Mouse (Mus musculus): ENCODE results near the gene Ldlrap1. TPM values are rescaled to one million over a fixed set of nuclear protein-coding genes. Genes with fewer than 3 reads are reported as not detected.

The Ldlrap1 gene
- 18.0 and 18.1 TPM in 2 replicates for polyA plus RNA-seq (2015; fragmentation: Nextera tagmentation; extraction: Ambion mirVana)

GRCm38 (mm10) chr4:134767426-134768225 lies at the start of gene Ldlrap1:
Gene Ldlrap1 (minus strand): TSS chr4:134768024.
- H3K4me2 ChIP-seq (replicated peaks; ENCODE audit: low read depth): peak within 1 kb of the TSS; percentile 98
- H3K27me3 ChIP-seq (replicated peaks; ENCODE audit: control insufficient read depth, insufficient read depth, low read length): no peaks in the 10 kb centered on the region
- under 1% methylated on average over 79 of the region's 80 CpGs for WGBS
- H3K4me3 ChIP-seq (ENCODE audit: low read depth, low read length): peak within 1 kb of the TSS; percentile 68
- H3K4me1 ChIP-seq (replicated peaks; ENCODE audit: control insufficient read depth, insufficient read depth, low read length): 0 out of 2 replicates have a peak, but pooled peaks cover 2% of the 10 kb centered on the region
- no peaks in the 10 kb centered on the region for H3K36me3 ChIP-seq (ENCODE audit: control insufficient read depth, insufficient read depth)
- peak within 1 kb of the TSS; percentile 68 for H3K27ac ChIP-seq (ENCODE audit: low read depth, low read length)
- no peaks in the 10 kb centered on the region for H3K9me3 ChIP-seq (ENCODE audit: control insufficient read depth)
- peak; percentile 81 for ATAC-seq
- no peak for TF ChIP-seq CTCF (IDR thresholded peaks at IDR 0.05; ENCODE audit: low read depth)
- peak within 1 kb of the TSS; percentile 82 for H3K9ac ChIP-seq (ENCODE audit: low read depth, low read length)

GRCm38 (mm10) chr4:134814229-134814571 lies 46.4 kb upstream of the Ldlrap1 start:
- Histone ChIP-seq H3K4me1 (replicated peaks; ENCODE audit: control insufficient read depth, insufficient read depth, low read length) (no peaks in the 10 kb centered on the region), H3K9me3 (ENCODE audit: control insufficient read depth) (no peaks in the 10 kb centered on the region), H3K27ac (ENCODE audit: low read depth, low read length) (peak overlapping the region; percentile 90), H3K4me2 (replicated peaks; ENCODE audit: low read depth) (0 out of 2 replicates have a peak overlapping the region, but pooled peaks have one; percentile 32), H3K27me3 (replicated peaks; ENCODE audit: control insufficient read depth, insufficient read depth, low read length) (no peaks in the 10 kb centered on the region), H3K4me3 (ENCODE audit: low read depth, low read length) (no peak overlapping the region), H3K9ac (ENCODE audit: low read depth, low read length) (no peak overlapping the region), H3K36me3 (ENCODE audit: control insufficient read depth, insufficient read depth) (peaks cover 29% of the 10 kb centered on the region)
- no peak for TF ChIP-seq CTCF (IDR thresholded peaks at IDR 0.05; ENCODE audit: low read depth)
- ATAC-seq: peak; percentile 87
- 61% methylated on average over 4 of the region's 4 CpGs for WGBS

- ATAC-seq: peak; percentile 94
These were observed 45.8 kb upstream of the Ldlrap1 start for GRCm38 (mm10) chr4:134813406-134814228.

GRCm38 (mm10) chr4:134804765-134805164 lies 36.9 kb upstream of the Ldlrap1 start:
- H3K27ac ChIP-seq (ENCODE audit: low read depth, low read length): no peak overlapping the region
- no peak for TF ChIP-seq CTCF (IDR thresholded peaks at IDR 0.05; ENCODE audit: low read depth)
- no peaks in the 10 kb centered on the region for H3K9me3 ChIP-seq (ENCODE audit: control insufficient read depth)
- H3K4me1 ChIP-seq (replicated peaks; ENCODE audit: control insufficient read depth, insufficient read depth, low read length): peaks cover 4% of the 10 kb centered on the region; the same call in 1 of the 2 replicates
- H3K36me3 ChIP-seq (ENCODE audit: control insufficient read depth, insufficient read depth): peaks cover 64% of the 10 kb centered on the region
- H3K27me3 ChIP-seq (replicated peaks; ENCODE audit: control insufficient read depth, insufficient read depth, low read length): no peaks in the 10 kb centered on the region
- ATAC-seq: no peak
- 47% methylated on average over 5 of the region's 5 CpGs for WGBS
- no peak overlapping the region for H3K9ac ChIP-seq (ENCODE audit: low read depth, low read length)
- H3K4me3 ChIP-seq (ENCODE audit: low read depth, low read length): no peak overlapping the region
- no peak overlapping the region for H3K4me2 ChIP-seq (replicated peaks; ENCODE audit: low read depth)

More at GRCm38 (mm10) chr4:134813406-134814228, 45.8 kb upstream of the Ldlrap1 start:
- Histone ChIP-seq H3K36me3 (ENCODE audit: control insufficient read depth, insufficient read depth) (peaks cover 34% of the 10 kb centered on the region), H3K9ac (ENCODE audit: low read depth, low read length) (no peak overlapping the region), H3K4me3 (ENCODE audit: low read depth, low read length) (no peak overlapping the region), H3K27ac (ENCODE audit: low read depth, low read length) (peak overlapping the region; percentile 90), H3K4me1 (replicated peaks; ENCODE audit: control insufficient read depth, insufficient read depth, low read length) (no peaks in the 10 kb centered on the region), H3K4me2 (replicated peaks; ENCODE audit: low read depth) (0 out of 2 replicates have a peak overlapping the region, but pooled peaks have one; percentile 32), H3K9me3 (ENCODE audit: control insufficient read depth) (no peaks in the 10 kb centered on the region), H3K27me3 (replicated peaks; ENCODE audit: control insufficient read depth, insufficient read depth, low read length) (no peaks in the 10 kb centered on the region)
- TF ChIP-seq CTCF (IDR thresholded peaks at IDR 0.05; ENCODE audit: low read depth): no peak
- WGBS: 75% methylated on average over 17 of the region's 17 CpGs

- H3K27me3 ChIP-seq (replicated peaks; ENCODE audit: control insufficient read depth, insufficient read depth, low read length): no peaks in the 10 kb centered on the region
- peaks cover 8% of the 10 kb centered on the region; the same call in 1 of the 2 replicates for H3K4me1 ChIP-seq (replicated peaks; ENCODE audit: control insufficient read depth, insufficient read depth, low read length)
- WGBS: 81% methylated on average over 3 of the region's 3 CpGs
- no peak overlapping the region for H3K9ac ChIP-seq (ENCODE audit: low read depth, low read length)
- no peak overlapping the region for H3K4me2 ChIP-seq (replicated peaks; ENCODE audit: low read depth)
- TF ChIP-seq CTCF (IDR thresholded peaks at IDR 0.05; ENCODE audit: low read depth): no peak
- no peak overlapping the region for H3K4me3 ChIP-seq (ENCODE audit: low read depth, low read length)
- no peaks in the 10 kb centered on the region for H3K9me3 ChIP-seq (ENCODE audit: control insufficient read depth)
- no peak for ATAC-seq
- peaks cover 45% of the 10 kb centered on the region for H3K36me3 ChIP-seq (ENCODE audit: control insufficient read depth, insufficient read depth)
- no peak overlapping the region for H3K27ac ChIP-seq (ENCODE audit: low read depth, low read length)
These were observed 34.9 kb upstream of the Ldlrap1 start for GRCm38 (mm10) chr4:134802765-134803164.

- H3K4me1 ChIP-seq (replicated peaks; ENCODE audit: control insufficient read depth, insufficient read depth, low read length): peaks cover 8% of the 10 kb centered on the region; the same call in 1 of the 2 replicates
- WGBS: 87% methylated on average over 10 of the region's 10 CpGs
- H3K4me3 ChIP-seq (ENCODE audit: low read depth, low read length): no peak overlapping the region
- no peaks in the 10 kb centered on the region for H3K27me3 ChIP-seq (replicated peaks; ENCODE audit: control insufficient read depth, insufficient read depth, low read length)
- H3K27ac ChIP-seq (ENCODE audit: low read depth, low read length): no peak overlapping the region
- no peak overlapping the region for H3K9ac ChIP-seq (ENCODE audit: low read depth, low read length)
- no peak for ATAC-seq
- no peaks in the 10 kb centered on the region for H3K9me3 ChIP-seq (ENCODE audit: control insufficient read depth)
- TF ChIP-seq CTCF (IDR thresholded peaks at IDR 0.05; ENCODE audit: low read depth): no peak
- peaks cover 44% of the 10 kb centered on the region for H3K36me3 ChIP-seq (ENCODE audit: control insufficient read depth, insufficient read depth)
- H3K4me2 ChIP-seq (replicated peaks; ENCODE audit: low read depth): no peak overlapping the region
These were observed 34.3 kb upstream of the Ldlrap1 start for GRCm38 (mm10) chr4:134802155-134802554.
